Mouse (Mus musculus): ENCODE results near the gene Olfr104-ps. TPM values are rescaled to one million over a fixed set of nuclear protein-coding genes. Genes with fewer than 3 reads are reported as not detected.

The Olfr104-ps gene
- total RNA-seq (2021): not detected
- long read RNA-seq, experiment 1: 0 reads
- long read RNA-seq, experiment 2: 0 reads

- no peak for DNase-seq
Measured at GRCm38 (mm10) chr17:37359282-37359681, at the start of gene Olfr104-ps. Olfr104-ps (plus strand) TSS chr17:37359582.

DNA sequence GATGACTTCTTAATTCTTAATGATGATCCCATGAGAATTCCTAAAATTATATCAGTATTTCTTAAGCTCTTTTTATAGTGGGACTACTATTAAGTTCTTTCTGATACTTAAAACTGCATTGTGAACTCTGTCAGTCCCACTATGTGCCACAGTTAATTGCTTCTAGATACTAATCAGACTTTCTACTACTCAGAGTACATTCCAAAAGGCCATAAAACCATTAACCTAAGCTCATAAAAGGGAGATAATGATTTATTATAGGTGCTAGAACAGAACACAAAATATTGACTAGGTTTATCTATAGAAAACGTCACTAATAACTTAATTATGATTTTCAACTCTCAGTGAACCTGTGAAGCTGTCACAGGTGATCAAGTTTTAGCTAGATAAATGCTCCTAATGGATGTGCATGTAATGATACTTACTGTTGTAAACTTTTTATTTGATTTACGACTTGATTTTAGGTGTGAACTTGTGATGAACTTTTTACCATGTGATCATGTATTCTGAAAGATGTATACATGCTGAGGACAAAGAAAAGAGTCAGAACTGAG, 49.2 kb upstream of the Olfr104-ps start:
- DNase-seq: no peak

DNA sequence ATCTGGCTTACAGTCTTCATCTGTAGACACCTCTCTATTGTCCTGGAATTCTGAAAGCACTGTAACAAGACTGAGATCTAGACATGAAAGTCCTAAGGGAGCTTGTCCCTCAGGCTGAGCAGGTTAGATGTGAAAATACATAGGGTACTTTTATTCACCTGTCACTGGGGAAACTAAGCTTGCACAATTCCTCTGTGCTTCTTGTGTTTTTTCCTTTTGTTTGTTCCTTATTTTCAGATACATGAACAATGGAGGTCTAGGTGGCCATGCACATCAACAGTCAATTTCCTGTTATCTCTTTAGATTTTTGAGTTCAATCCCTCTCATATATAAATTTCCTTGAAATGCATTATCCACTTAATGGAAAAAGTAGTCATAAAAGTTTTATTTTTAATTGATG, 42.4 kb upstream of the Olfr104-ps start, which contains the start of gene Olfr102:
Gene Olfr102 (minus strand): TSS at position 101 of the 400 bp plus-strand sequence.
- no peak for DNase-seq

GRCm38 (mm10) chr17:37339598-37339997, 19.8 kb upstream of the Olfr104-ps start, which contains the start of gene Olfr103:
Olfr103 (minus strand) TSS chr17:37339698.
- no peak for DNase-seq

DNA sequence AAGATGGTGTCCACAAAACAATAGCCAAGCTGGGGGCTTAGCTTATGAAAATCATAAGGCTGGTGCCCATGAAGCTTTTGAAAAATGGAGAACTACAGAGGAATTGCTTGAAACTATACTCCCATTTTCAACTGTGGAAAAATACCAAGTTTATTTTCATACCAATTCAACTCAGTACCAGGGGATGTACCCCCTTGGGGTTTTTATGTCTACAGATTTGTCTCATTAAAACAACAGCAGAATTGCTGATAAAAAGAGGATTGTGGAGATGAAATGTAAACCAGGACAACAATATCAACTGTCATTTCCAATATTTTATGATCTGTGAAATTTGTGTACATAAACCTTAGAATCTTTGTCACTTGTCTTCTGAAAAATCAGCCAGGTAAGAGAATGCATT, 19.4 kb downstream of the Olfr104-ps start, which contains the start of gene Olfr105-ps:
Gene Olfr105-ps (plus strand): TSS at position 301 of the 400 bp plus-strand sequence.
- no peak for DNase-seq

DNA sequence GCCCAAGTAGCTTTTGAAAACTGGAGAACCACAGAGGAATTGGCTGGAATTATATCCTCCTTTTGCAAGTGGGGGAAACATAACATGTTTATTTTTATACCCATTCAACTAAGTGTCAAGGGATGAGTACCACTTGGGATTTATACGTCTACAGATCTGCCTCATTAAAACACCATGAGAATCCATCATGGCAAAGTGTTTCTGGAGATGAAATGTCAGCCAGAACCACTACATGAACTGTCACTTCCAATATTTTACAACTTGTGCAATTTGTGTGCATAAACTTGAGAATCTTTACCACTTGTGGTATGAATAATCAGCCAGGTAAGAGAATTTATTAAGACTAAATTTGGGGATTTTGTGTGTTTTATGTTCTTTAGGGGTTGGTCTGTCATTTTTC, 30.7 kb downstream of the Olfr104-ps start, which contains the start of gene Olfr106-ps:
Gene Olfr106-ps (plus strand): TSS at position 301 of the 400 bp plus-strand sequence.
- no peak for DNase-seq

GRCm38 (mm10) chr17:37398926-37399325, 39.5 kb downstream of the Olfr104-ps start, which contains the start of gene Olfr107:
Olfr107 (plus strand) TSS chr17:37399226.
- no peak for DNase-seq

DNA sequence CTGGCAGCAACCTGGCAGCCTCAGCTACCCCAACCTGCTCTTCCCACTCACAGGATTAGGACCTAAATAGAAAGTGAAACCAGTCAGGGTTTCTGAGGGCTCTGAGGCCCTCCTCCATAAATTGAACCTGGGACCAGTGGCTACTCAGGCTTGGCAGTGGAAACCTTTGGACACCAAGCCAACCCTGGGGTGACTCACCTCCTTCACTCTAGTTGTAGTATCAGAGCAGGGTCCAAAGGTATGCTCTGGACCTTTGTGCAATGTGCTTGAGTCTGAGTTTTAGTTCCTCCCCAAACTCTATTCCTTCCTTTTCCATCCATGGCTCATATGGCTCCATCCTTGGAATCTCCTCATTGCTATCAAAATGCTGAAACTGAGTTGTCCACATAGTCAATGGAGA, 54.0 kb downstream of the Olfr104-ps start:
- DNase-seq: no peak

Other genes starting within 250 kb of the Olfr104-ps start
- gene Olfr92, start 239.5 kb upstream of the Olfr104-ps start, total RNA-seq (2021): not detected
- gene Olfr93, start 198.1 kb upstream of the Olfr104-ps start, total RNA-seq (2021): not detected
- gene Ubd, start 165.7 kb upstream of the Olfr104-ps start, total RNA-seq (2021): 1 to 10 TPM in 1 of 2 experiments, not detected in 1; 1.2 TPM
- gene Olfr94, start 158.6 kb upstream of the Olfr104-ps start, total RNA-seq (2021): not detected
- not detected for gene Olfr95, start 146.5 kb upstream of the Olfr104-ps start, total RNA-seq (2021)
- not detected for gene Olfr96, start 139.4 kb upstream of the Olfr104-ps start, total RNA-seq (2021)
- not detected for gene Olfr97, start 122.3 kb upstream of the Olfr104-ps start, total RNA-seq (2021)
- not detected for gene Olfr98, start 95.8 kb upstream of the Olfr104-ps start, total RNA-seq (2021)
- gene H2-M3, start 89.4 kb upstream of the Olfr104-ps start, total RNA-seq (2021): 1 to 10 TPM; 4.1 to 5.4 TPM
- not detected for gene Olfr99, start 76.1 kb upstream of the Olfr104-ps start, total RNA-seq (2021)
- gene Olfr101, start 55.3 kb upstream of the Olfr104-ps start, total RNA-seq (2021): not detected
- gene Olfr102, start 42.5 kb upstream of the Olfr104-ps start, total RNA-seq (2021): not detected
- gene Olfr103, start 19.9 kb upstream of the Olfr104-ps start, total RNA-seq (2021): not detected
- not detected for gene Olfr105-ps, start 19.5 kb downstream of the Olfr104-ps start, total RNA-seq (2021)
- gene Olfr106-ps, start 30.8 kb downstream of the Olfr104-ps start, total RNA-seq (2021): not detected
- gene Olfr107, start 39.6 kb downstream of the Olfr104-ps start, total RNA-seq (2021): not detected
- not detected for gene Olfr108, start 85.9 kb downstream of the Olfr104-ps start, total RNA-seq (2021)
- gene Olfr109, start 99.3 kb downstream of the Olfr104-ps start, total RNA-seq (2021): not detected
- 1 to 10 TPM in 1 of 2 experiments, not detected in 1; 1.3 TPM for gene H2-M2, start 124.0 kb downstream of the Olfr104-ps start, total RNA-seq (2021)
- gene Olfr110, start 132.9 kb downstream of the Olfr104-ps start, total RNA-seq (2021): not detected
- gene Olfr111, start 148.4 kb downstream of the Olfr104-ps start, total RNA-seq (2021): not detected
- gene Olfr112, start 209.9 kb downstream of the Olfr104-ps start, total RNA-seq (2021): not detected
- gene Olfr113, start 218.1 kb downstream of the Olfr104-ps start, total RNA-seq (2021): not detected
- gene Olfr114, start 233.2 kb downstream of the Olfr104-ps start, total RNA-seq (2021): not detected

Measured in heart, adult 18-20 months (tissue).